20 mouse cellular contexts compared by ENCODE assay signal in the genomic region with DNA sequence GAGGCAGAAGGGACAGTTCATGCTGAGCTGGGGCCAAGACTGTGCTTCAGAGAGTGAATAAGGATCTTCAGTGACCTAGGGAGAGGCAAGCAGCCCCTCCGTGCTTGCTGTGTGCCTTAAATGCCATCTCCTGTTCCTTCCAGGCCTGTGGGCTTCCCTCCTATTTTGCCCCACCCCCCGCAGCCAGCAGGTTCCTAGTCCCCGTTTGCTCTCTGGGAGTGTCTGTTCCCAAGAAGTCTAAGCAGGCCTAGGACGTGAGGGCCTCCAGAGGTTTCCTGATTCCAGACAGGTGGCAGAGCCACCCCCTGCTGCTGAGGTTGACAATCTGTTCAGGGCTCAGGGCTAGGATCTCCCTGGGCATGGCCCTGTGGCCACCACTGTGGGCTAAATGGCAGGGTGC. TPM values are rescaled to one million over a fixed set of nuclear protein-coding genes. Genes with fewer than 3 reads are reported as not detected.
A peak's percentile ranks its signal among the peaks of the same experiment; 100 is the strongest.
DNase-seq lines count a peak whose midpoint lies in the region; ATAC-seq and TF ChIP-seq lines count a peak whose summit lies in the region.
"Had no signal": no experiment of that assay in that cellular context is flagged by ENCODE, and none has a peak within 500 bp of the region (broad histone marks: within the 10 kb centered on the region; RNA-seq: fewer than 3 reads in every experiment).

No protein-coding gene starts in this region.

- no peaks in the 10 kb centered on the region for H3K9me3 ChIP-seq in intestine, embryonic 15.5 days
- H3K9me3 ChIP-seq in intestine, postnatal 0 days (ENCODE audit: control insufficient read depth), result no peaks in the 10 kb centered on the region
- no peaks in the 10 kb centered on the region for H3K9me3 ChIP-seq in liver, embryonic 13.5 days (replicated peaks)
- H3K9me3 ChIP-seq in stomach, embryonic 15.5 days, result no peaks in the 10 kb centered on the region
- H3K9me3 ChIP-seq in hindbrain, embryonic 10.5 days, result no peaks in the 10 kb centered on the region
- H3K9me3 ChIP-seq: forebrain, embryonic 12.5 days; hindbrain, embryonic 13.5 days; midbrain, embryonic 13.5 days had no signal

- H3K4me1 ChIP-seq in intestine, embryonic 15.5 days (replicated peaks), result no peaks in the 10 kb centered on the region
- no peaks in the 10 kb centered on the region for H3K4me1 ChIP-seq in intestine, postnatal 0 days (replicated peaks; ENCODE audit: control insufficient read depth, insufficient read depth, low read length)
- H3K4me1 ChIP-seq in bone marrow macrophage, adult 2 months (ENCODE audit: control insufficient read depth, insufficient read depth, low read length), result peaks cover 25% of the 10 kb centered on the region
- peaks cover 20% of the 10 kb centered on the region for H3K4me1 ChIP-seq in liver, embryonic 13.5 days (replicated peaks)
- 0 out of 2 replicates have a peak, but pooled peaks cover 6% of the 10 kb centered on the region for H3K4me1 ChIP-seq in stomach, embryonic 15.5 days
- H3K4me1 ChIP-seq in hindbrain, embryonic 10.5 days (replicated peaks), result no peaks in the 10 kb centered on the region
- H3K4me1 ChIP-seq: forebrain, embryonic 12.5 days; hindbrain, embryonic 13.5 days; midbrain, embryonic 13.5 days had no signal

- no peak for TF ChIP-seq POLR2A in bone marrow macrophage, adult 2 months (IDR thresholded peaks at IDR 0.05; ENCODE audit: borderline replicate concordance, low read depth, low read length)

- H3K4me3 ChIP-seq in intestine, embryonic 15.5 days (replicated peaks), result no peak overlapping the region
- no peak overlapping the region for H3K4me3 ChIP-seq in intestine, postnatal 0 days (ENCODE audit: low read depth, low read length)
- no peak overlapping the region for H3K4me3 ChIP-seq in bone marrow macrophage, adult 2 months (ENCODE audit: insufficient read depth, low read length)
- no peak overlapping the region for H3K4me3 ChIP-seq in liver, embryonic 13.5 days (replicated peaks)
- no peak overlapping the region for H3K4me3 ChIP-seq in stomach, embryonic 15.5 days (replicated peaks)
- H3K4me3 ChIP-seq in hindbrain, embryonic 10.5 days, result no peak overlapping the region
- H3K4me3 ChIP-seq: forebrain, embryonic 12.5 days; heart, adult 2 months; hindbrain, embryonic 13.5 days; midbrain, embryonic 13.5 days had no signal

- no peak for TF ChIP-seq CTCF in intestine, postnatal 0 days (IDR thresholded peaks at IDR 0.05; ENCODE audit: low read depth)
- no peak for TF ChIP-seq CTCF in bone marrow macrophage, adult 2 months (IDR thresholded peaks at IDR 0.05; ENCODE audit: low read depth, low read length)

- no peak for DNase-seq in liver, embryonic 13.5 days
- no peak for DNase-seq in urinary bladder, postnatal 25 days (ENCODE audit: low spot score)
- DNase-seq in hindbrain, embryonic 10.5 days (ENCODE audit: low spot score), result no peak
- DNase-seq: cerebellum, adult 9-11 months; heart, postnatal 10 days; kidney, postnatal 14 days had no signal

- 43% methylated on average over 4 of the region's 4 CpGs for WGBS in intestine, embryonic 15.5 days
- WGBS in intestine, postnatal 0 days, result 54% methylated on average over 4 of the region's 4 CpGs
- 56% methylated on average over 4 of the region's 4 CpGs for WGBS in liver, embryonic 13.5 days (ENCODE audit: insufficient replicate concordance)
- WGBS in stomach, embryonic 15.5 days, result 59% methylated on average over 4 of the region's 4 CpGs
- WGBS in hindbrain, embryonic 10.5 days, result 69% methylated on average over 4 of the region's 4 CpGs

- H3K27ac ChIP-seq in intestine, embryonic 15.5 days, result 0 out of 2 replicates have a peak overlapping the region, but pooled peaks have one; percentile 22
- H3K27ac ChIP-seq in intestine, postnatal 0 days (ENCODE audit: low read depth, low read length), result no peak overlapping the region
- peak overlapping the region; percentile 95 for H3K27ac ChIP-seq in bone marrow macrophage, adult 2 months (ENCODE audit: insufficient read depth, low read depth, low read length)
- peak overlapping the region; percentile 50 for H3K27ac ChIP-seq in liver, embryonic 13.5 days
- H3K27ac ChIP-seq in stomach, embryonic 15.5 days, result peak overlapping the region; percentile 18; the same call in 1 of the 2 replicates
- H3K27ac ChIP-seq in hindbrain, embryonic 10.5 days, result no peak overlapping the region
- H3K27ac ChIP-seq: forebrain, embryonic 12.5 days; heart, adult 2 months; hindbrain, embryonic 13.5 days; midbrain, embryonic 13.5 days had no signal

- no peaks in the 10 kb centered on the region for H3K27me3 ChIP-seq in intestine, embryonic 15.5 days (replicated peaks)
- no peaks in the 10 kb centered on the region for H3K27me3 ChIP-seq in intestine, postnatal 0 days (replicated peaks; ENCODE audit: control insufficient read depth, insufficient read depth, low read length)
- no peaks in the 10 kb centered on the region for H3K27me3 ChIP-seq in liver, embryonic 13.5 days
- H3K27me3 ChIP-seq in stomach, embryonic 15.5 days (replicated peaks), result no peaks in the 10 kb centered on the region
- no peaks in the 10 kb centered on the region for H3K27me3 ChIP-seq in hindbrain, embryonic 10.5 days (ENCODE audit: insufficient read depth, poor library complexity, severe bottlenecking)
- H3K27me3 ChIP-seq: hindbrain, embryonic 13.5 days; midbrain, embryonic 13.5 days had no signal

- peaks cover 28% of the 10 kb centered on the region for H3K36me3 ChIP-seq in intestine, embryonic 15.5 days
- peaks cover 46% of the 10 kb centered on the region for H3K36me3 ChIP-seq in intestine, postnatal 0 days (ENCODE audit: control insufficient read depth, insufficient read depth)
- peaks cover 46% of the 10 kb centered on the region for H3K36me3 ChIP-seq in liver, embryonic 13.5 days
- H3K36me3 ChIP-seq in stomach, embryonic 15.5 days, result peaks cover 31% of the 10 kb centered on the region
- peaks cover 67% of the 10 kb centered on the region for H3K36me3 ChIP-seq in hindbrain, embryonic 10.5 days

- no peak overlapping the region for H3K4me2 ChIP-seq in intestine, embryonic 15.5 days (replicated peaks)
- H3K4me2 ChIP-seq in intestine, postnatal 0 days (replicated peaks; ENCODE audit: low read depth), result no peak overlapping the region
- H3K4me2 ChIP-seq in liver, embryonic 13.5 days, result no peak overlapping the region
- no peak overlapping the region for H3K4me2 ChIP-seq in stomach, embryonic 15.5 days
- H3K4me2 ChIP-seq: forebrain, embryonic 12.5 days; hindbrain, embryonic 13.5 days; midbrain, embryonic 13.5 days had no signal

- no peak for ATAC-seq in intestine, embryonic 15.5 days
- ATAC-seq in intestine, postnatal 0 days, result no peak
- no peak for ATAC-seq in liver, embryonic 13.5 days (ENCODE audit: low read depth)
- no peak; the same call in 1 of the 2 replicates for ATAC-seq in stomach, embryonic 15.5 days (ENCODE audit: insufficient read depth, low FRiP score, low read depth)
- ATAC-seq: activated CD4-positive, CD25-positive, alpha-beta regulatory T cell, adult 4 months; lung, postnatal 0 days; midbrain, embryonic 13.5 days had no signal

- no peak overlapping the region for H3K9ac ChIP-seq in intestine, embryonic 15.5 days
- no peak overlapping the region for H3K9ac ChIP-seq in intestine, postnatal 0 days (ENCODE audit: low read depth, low read length)
- H3K9ac ChIP-seq in liver, embryonic 13.5 days, result no peak overlapping the region
- H3K9ac ChIP-seq in stomach, embryonic 15.5 days, result no peak overlapping the region
- H3K9ac ChIP-seq: forebrain, embryonic 12.5 days; hindbrain, embryonic 13.5 days; midbrain, embryonic 13.5 days had no signal

RNA-seq across cellular contexts. Expression of gene Gm13420, which starts 12.7 kb away (rescaled TPM):
- 0.43 and 1.3 TPM in 2 replicates for polyA plus RNA-seq in intestine, embryonic 15.5 days (2015; fragmentation: Nextera tagmentation; extraction: Ambion mirVana)
- 0.10 TPM in 1 of 2 replicates, not detected in the other for polyA plus RNA-seq in intestine, postnatal 0 days (2015; fragmentation: Nextera tagmentation; extraction: Ambion mirVana)
- not detected in 2 replicates for polyA plus RNA-seq in bone marrow macrophage, adult 2 months (2012; ENCODE audit: insufficient read depth, insufficient read length, missing spikeins)
- 0.30 TPM in 2 replicates for polyA plus RNA-seq in liver, embryonic 13.5 days (2015; fragmentation: Nextera tagmentation; extraction: Ambion mirVana)
- 2.4 and 2.9 TPM in 2 replicates for polyA plus RNA-seq in stomach, embryonic 15.5 days (2015; fragmentation: Nextera tagmentation; extraction: Ambion mirVana)
- 0.30 TPM in 1 of 2 replicates, not detected in the other for polyA plus RNA-seq in hindbrain, embryonic 10.5 days (2016; fragmentation: Nextera tagmentation; extraction: Ambion mirVana)
- polyA plus RNA-seq: C2C12; forebrain, embryonic 12.5 days; heart, adult 2 months; hindbrain, embryonic 13.5 days had no signal

RNA-seq across cellular contexts. Expression of gene Gm13547, which starts 20.3 kb away (rescaled TPM):
- polyA plus RNA-seq in intestine, embryonic 15.5 days (2015; fragmentation: Nextera tagmentation; extraction: Ambion mirVana), result 0.33 and 0.95 TPM in 2 replicates
- not detected in 2 replicates for polyA plus RNA-seq in intestine, postnatal 0 days (2015; fragmentation: Nextera tagmentation; extraction: Ambion mirVana)
- polyA plus RNA-seq in bone marrow macrophage, adult 2 months (2012; ENCODE audit: insufficient read depth, insufficient read length, missing spikeins), result 1.1 TPM in 1 of 2 replicates, not detected in the other
- polyA plus RNA-seq in liver, embryonic 13.5 days (2015; fragmentation: Nextera tagmentation; extraction: Ambion mirVana), result not detected in 2 replicates
- not detected in 2 replicates for polyA plus RNA-seq in stomach, embryonic 15.5 days (2015; fragmentation: Nextera tagmentation; extraction: Ambion mirVana)
- polyA plus RNA-seq in hindbrain, embryonic 10.5 days (2016; fragmentation: Nextera tagmentation; extraction: Ambion mirVana), result not detected in 2 replicates
- polyA plus RNA-seq: activated CD4-positive, CD25-positive, alpha-beta regulatory T cell, adult 4 months; C2C12; forebrain, embryonic 12.5 days; heart, adult 2 months; hindbrain, embryonic 13.5 days; intestine, embryonic 14.5 days; limb, embryonic 14.5 days; lung, postnatal 0 days; neural tube, embryonic 14.5 days had no signal

RNA-seq across cellular contexts. Expression of gene Coq4, which starts 48.5 kb away (rescaled TPM):
- 45.7 and 56.6 TPM in 2 replicates for polyA plus RNA-seq in intestine, embryonic 15.5 days (2015; fragmentation: Nextera tagmentation; extraction: Ambion mirVana)
- polyA plus RNA-seq in intestine, postnatal 0 days (2015; fragmentation: Nextera tagmentation; extraction: Ambion mirVana), result 27.7 and 28.3 TPM in 2 replicates
- polyA plus RNA-seq in bone marrow macrophage, adult 2 months (2012; ENCODE audit: insufficient read depth, insufficient read length, missing spikeins), result 7.2 and 7.7 TPM in 2 replicates
- polyA plus RNA-seq in liver, embryonic 13.5 days (2015; fragmentation: Nextera tagmentation; extraction: Ambion mirVana), result 15.2 and 15.6 TPM in 2 replicates
- polyA plus RNA-seq in stomach, embryonic 15.5 days (2015; fragmentation: Nextera tagmentation; extraction: Ambion mirVana), result 33.3 and 35.7 TPM in 2 replicates
- 46.6 and 48.8 TPM in 2 replicates for polyA plus RNA-seq in hindbrain, embryonic 10.5 days (2016; fragmentation: Nextera tagmentation; extraction: Ambion mirVana)

RNA-seq across cellular contexts. Expression of gene Trub2, which starts 49.5 kb away (rescaled TPM):
- polyA plus RNA-seq in intestine, embryonic 15.5 days (2015; fragmentation: Nextera tagmentation; extraction: Ambion mirVana), result 30.5 and 40.5 TPM in 2 replicates
- 23.5 and 26.6 TPM in 2 replicates for polyA plus RNA-seq in intestine, postnatal 0 days (2015; fragmentation: Nextera tagmentation; extraction: Ambion mirVana)
- polyA plus RNA-seq in bone marrow macrophage, adult 2 months (2012; ENCODE audit: insufficient read depth, insufficient read length, missing spikeins), result 18.0 and 19.0 TPM in 2 replicates
- polyA plus RNA-seq in liver, embryonic 13.5 days (2015; fragmentation: Nextera tagmentation; extraction: Ambion mirVana), result 16.2 and 19.1 TPM in 2 replicates
- 32.2 and 36.3 TPM in 2 replicates for polyA plus RNA-seq in stomach, embryonic 15.5 days (2015; fragmentation: Nextera tagmentation; extraction: Ambion mirVana)
- polyA plus RNA-seq in hindbrain, embryonic 10.5 days (2016; fragmentation: Nextera tagmentation; extraction: Ambion mirVana), result 53.2 and 59.2 TPM in 2 replicates

Comparison
In these comparisons a context has a peak if more than half of its experiments do, and no peak if none do; other contexts are left out.
1. H3K27ac ChIP-seq: peak in intestine, embryonic 15.5 days (single experiment), bone marrow macrophage, adult 2 months (single experiment), liver, embryonic 13.5 days (single experiment) and stomach, embryonic 15.5 days (single experiment); none in intestine, postnatal 0 days (single experiment) and hindbrain, embryonic 10.5 days (single experiment).